Mouse (Mus musculus) ES-E14 (cell line): ENCODE measurements at regions not wholly inside any gene's neighbourhood (a gene's known extent, or its start where the extent isn't known, plus 50 kb on each side); places are given as distances from the start of the nearest gene placed in this dataset.

ENCODE experiments used
- ZC3H11A ChIP-seq: IDR thresholded peaks from 2 replicates; pipeline ENCODE4 v1.6.1; 2012; ENCODE audit warnings: low read depth, mild to moderate bottlenecking, inconsistent platforms, low read length, borderline replicate concordance
- ZNF384 ChIP-seq: IDR thresholded peaks from 2 replicates; pipeline ENCODE4 v1.6.1; 2012; ENCODE audit warnings: low read depth, low read length, inconsistent platforms

DNA sequence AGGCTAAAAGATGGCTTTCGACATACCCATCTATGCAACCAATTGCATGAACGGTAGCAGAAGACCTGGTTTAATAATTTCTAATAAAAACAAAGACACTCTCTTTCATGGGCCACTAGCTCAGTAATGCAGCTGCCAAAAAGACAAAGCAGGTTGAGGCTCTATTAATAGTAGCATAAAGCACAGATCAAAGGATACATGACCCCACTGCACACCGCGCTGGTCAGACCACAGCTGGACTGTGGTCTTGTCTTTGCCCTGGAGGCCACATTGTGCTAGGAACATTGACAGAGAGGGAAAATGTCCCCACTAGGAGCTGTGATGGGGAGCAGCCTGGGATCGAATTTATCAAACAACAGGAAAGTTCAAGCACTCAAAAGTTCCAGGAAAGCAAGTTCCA lies 79.3 kb upstream of the Ntf3 start:
- TF ChIP-seq ZC3H11A (no peak), ZNF384 (no peak)
